Mouse (Mus musculus): ENCODE measurements around the gene Slc17a1. TPM values are rescaled to one million over a fixed set of nuclear protein-coding genes. Genes with fewer than 3 reads are reported as not detected.

Gene Slc17a1
- polyA plus RNA-seq, 1 experiment, result not detected

DNA sequence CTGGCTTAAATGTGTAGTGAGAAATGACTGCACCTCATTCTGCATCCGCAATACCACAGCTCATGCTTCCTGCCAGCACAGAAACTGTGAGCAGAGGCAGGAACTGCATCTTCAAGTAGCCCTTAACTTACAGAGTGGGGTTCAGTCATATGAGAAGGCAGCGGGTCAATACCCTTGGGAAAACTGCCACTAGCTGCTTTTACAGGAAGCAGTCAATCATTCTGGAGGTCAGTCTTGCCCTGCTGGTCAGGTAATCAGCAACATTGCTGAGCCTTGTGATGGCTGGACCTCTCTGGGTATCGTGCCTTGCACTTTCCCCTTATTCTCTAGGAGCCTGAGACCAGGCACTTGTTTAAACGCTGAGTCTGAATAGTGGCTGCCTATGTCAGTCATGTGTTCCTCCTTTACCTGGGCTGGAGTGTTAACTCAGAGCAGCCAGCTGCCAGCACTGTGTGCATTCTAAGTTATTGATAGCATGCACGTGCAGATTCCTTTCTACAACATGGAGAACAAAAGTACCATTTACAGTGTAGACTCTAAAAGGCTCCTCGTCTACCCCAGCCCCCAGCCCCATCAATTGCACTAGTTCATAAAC, 21.6 kb downstream of the Slc17a1 start:
- no peak for DNase-seq (ENCODE audit: low spot score)

DNA sequence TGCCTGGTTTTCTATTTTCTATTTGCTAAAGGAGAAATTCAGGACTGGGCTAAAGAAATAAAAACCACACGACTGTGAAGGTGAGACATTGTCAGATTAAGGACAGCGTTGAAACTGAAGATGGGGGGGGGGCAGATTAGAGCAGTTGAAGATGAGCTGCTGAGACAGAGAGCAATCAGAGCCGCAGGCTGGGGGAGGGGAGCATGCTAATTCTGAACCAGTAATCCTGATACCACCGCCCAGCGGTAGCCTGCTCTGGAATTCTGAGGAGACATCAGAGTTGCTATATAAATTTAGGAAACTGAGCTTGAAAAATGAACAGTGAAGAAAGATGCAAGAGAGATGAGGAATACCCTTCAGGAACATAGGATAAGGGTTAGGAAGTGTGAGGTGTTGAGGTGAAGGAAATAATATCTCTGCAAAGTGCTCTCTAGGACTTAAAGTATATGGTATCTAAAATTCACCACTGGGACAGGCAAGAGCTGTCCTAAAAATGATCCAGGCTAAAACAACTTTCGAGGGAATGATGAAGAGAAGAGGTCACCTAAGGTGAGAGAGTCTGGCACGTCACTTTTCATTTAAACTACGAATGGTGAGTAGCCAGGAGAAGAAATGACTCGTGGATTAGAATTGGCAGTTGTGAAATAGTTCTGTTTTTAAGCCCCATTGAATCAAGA, 25.2 kb downstream of the Slc17a1 start:
- DNase-seq (ENCODE audit: low spot score), result no peak

DNA sequence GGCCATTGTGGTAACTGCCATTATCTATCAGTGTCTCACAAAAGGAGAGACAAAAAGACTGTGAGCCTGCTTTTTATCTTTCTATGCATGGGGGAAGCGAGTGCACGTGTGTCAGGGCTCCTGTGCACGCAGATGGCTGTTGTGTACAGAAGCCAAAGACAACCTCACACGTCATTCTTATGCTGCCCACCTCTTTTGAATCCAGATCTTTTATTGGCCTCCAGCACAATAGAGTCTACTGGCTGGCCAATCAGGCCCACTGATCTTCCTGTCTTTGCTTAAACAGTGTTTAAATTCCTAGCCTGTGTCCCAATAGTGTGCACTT, 25.7 kb downstream of the Slc17a1 start:
- no peak for DNase-seq (ENCODE audit: low spot score)

DNA sequence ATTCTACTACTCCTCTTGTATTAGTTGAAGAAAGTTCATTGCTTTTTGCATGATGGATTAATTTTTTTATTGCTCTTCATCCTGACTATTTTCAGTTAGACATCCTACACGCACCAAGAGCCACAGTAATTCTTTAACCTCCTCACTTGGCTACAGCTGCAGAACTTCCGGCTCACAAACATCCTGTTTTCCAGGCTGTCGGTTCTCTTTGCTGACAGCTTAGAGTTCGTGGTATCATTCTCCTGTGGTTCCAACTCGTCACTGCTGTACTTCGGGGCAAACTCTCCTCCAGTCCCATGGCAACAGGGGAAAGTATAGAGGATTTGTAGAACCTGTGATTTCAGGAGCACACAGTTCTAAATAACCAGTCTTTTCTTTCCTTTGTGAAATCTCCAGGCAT, 30.7 kb downstream of the Slc17a1 start:
- no peak for DNase-seq (ENCODE audit: low spot score)

DNA sequence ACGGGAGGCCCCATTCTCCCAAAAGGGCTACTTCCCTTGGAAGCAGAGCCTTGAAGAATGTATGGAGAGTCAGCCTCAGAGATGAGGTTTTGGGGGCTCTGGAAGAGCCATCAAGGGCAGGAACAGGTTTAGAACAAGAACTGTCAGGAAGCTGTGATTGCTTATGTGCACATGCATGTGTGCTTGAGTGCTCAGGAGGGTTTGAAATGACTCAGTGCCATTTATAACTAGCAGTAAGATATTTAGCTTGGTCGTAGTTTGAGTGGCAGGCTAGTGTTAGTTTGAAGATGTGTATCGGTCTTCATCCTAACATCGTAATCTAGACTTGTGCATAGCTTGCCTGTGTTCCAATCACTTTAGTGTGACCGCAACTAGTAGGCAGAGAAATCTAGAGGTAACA, 39.4 kb downstream of the Slc17a1 start:
- DNase-seq (ENCODE audit: low spot score), result no peak

DNA sequence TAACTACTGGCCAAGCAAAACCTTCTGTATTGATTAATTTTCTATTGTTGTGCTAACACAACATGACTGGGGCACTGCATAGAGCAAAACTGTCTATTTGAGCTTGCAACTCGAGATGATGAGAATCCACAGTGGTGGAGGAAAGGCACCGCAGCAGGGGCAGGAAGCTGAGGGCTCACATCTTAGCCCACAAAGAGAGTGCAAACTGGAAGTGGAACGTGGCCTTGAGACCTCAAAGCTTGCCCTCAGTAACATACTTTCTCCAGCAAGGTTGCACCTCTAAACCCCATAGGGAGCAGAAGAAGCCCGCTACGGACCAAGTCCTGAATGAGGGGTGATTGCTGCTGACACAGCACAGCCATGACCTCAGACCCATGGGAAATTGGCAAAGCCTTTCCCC, 42.6 kb downstream of the Slc17a1 start:
- no peak for DNase-seq (ENCODE audit: low spot score)

DNA sequence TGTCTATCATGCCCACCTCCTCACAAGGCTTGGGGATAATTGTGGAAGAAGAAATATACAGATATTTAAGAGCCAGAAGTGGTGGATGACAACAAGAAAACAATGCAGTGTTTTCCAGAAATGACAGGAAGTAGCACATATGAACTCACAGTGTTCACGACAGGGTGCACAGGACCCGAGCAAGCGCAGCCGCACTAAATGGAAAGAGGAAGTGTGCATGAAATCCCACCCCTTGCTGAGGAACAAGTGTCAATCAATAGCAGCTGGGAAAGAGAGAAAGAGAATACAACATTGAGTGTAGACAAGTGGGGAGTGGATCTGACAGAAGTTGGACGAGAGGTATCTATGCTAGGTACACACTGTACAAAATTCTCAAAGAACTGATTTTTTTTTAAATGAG, 43.8 kb downstream of the Slc17a1 start:
- no peak for DNase-seq (ENCODE audit: low spot score)

DNA sequence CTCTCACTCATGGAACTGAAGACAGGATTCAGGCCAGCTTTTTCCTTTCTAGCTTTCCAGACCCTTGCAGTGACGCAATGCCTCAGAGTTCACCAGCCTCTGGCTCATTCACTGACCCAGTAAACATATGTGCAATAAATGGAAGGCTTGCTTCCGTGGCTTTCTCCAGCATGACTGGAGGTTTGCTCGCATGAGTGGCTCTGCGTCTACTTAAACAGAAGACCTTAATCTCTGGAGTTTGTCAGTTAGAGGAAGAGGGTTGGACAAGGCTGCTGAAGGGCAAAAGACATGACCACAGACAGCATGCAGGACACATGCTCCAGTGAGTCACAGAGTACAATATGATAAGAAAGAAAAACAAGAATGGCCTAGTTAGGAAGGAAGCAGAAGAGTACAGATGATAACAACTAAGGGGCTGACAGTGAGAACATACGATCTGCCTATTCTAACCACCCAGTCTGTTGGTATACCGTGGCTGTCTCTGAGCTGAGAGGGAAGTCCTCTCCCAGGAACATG, 46.3 kb downstream of the Slc17a1 start:
- no peak for DNase-seq (ENCODE audit: low spot score)

DNA sequence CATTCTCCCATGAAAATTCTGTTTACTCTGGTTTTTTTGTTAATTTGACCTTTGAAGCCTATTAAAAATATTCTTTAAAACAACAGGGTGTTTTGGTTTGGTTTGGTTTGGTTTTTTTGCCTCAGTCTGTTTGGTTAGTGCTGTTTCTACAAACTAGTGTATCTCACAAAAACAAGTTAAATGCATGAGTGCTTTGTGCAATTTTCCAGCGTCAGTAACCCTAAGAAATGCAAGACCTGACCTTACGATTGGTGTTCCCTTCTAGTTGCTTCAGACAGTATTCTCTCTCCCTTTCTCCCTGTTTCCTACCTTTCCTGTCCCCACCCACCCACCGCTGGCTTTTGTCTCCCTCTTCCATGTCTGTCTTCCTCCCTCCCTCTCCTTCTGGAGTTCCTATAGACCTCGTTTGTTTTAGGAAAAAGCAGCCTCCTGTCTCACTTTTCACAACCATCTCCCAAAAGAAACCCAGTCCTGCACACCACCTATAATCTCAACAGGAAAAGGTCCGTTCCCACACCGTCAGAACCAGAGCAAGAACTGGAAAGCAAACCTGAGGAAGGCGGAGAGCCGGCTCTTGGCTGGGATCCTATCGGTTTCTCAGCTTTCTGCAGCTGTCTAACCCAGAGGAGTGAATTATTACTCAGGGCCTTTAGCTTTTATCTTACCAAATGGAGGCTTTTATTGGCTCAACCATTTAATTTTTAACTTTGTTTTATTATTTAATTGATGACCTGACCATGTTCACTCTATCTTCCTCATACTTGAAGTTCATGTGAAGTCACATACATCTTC, 47.0 kb downstream of the Slc17a1 start, which contains the start of gene Slc17a4:
TSS of gene Slc17a4 (minus strand) at position 634 of the 792 bp plus-strand sequence.
- DNase-seq (ENCODE audit: low spot score), result no peak

DNA sequence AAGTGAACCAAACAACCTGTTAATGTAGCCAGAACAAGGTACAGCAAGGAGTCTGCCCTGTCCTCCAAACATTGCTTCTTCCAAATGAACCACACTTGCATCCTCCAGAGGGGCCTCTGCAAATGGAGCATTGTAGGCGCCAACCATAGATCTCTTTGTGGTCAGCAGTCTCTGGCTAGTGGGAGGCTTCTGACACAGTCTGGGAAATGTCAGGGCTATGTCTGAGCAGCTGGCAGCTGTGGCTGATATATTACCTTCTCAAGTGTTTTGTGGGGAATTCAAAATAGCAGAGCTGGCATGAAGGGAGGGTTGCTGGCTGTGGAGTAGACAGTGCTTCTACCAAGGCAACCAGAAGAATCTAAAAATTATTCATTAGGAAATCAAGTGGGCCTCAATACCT, 48.6 kb downstream of the Slc17a1 start:
- DNase-seq (ENCODE audit: low spot score), result no peak

DNA sequence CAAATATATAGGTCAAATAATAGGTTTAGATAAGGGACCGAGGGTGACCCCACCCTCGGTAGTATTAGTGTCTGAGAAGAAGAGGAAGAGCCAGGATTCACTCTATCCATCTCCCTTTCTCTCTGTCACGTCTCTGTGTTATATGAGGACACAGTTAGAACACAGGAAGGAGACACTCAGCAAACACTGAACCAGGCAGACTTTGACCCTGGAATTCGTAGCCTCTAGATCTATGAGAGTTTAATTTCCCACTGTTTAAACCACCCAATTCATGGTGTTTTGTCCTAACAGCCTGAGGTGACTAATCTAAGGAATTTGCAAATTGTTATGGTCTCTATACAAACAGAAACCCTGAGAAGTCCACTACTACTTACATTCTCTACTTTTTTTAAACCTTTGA, 50.1 kb downstream of the Slc17a1 start:
- no peak for DNase-seq (ENCODE audit: low spot score)

DNA sequence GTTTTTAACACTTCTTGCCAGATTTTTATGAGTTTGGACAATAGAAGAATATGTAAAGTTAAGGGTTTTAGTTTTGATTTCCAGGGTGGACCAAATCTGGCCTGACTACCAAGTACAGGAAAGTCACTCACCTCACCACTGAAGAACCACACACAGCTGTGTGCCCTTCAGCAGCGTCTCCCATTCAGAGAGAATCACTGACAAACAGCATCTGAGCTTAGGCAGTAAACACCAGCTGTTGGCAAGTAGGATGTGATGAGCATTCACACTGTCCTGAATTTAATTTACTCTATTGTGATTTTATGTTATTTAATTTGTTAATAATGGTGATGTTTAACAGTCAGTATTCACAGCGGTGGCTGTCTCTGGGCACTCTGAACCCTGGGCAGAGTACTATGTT, 58.2 kb downstream of the Slc17a1 start:
- DNase-seq (ENCODE audit: low spot score), result no peak

DNA sequence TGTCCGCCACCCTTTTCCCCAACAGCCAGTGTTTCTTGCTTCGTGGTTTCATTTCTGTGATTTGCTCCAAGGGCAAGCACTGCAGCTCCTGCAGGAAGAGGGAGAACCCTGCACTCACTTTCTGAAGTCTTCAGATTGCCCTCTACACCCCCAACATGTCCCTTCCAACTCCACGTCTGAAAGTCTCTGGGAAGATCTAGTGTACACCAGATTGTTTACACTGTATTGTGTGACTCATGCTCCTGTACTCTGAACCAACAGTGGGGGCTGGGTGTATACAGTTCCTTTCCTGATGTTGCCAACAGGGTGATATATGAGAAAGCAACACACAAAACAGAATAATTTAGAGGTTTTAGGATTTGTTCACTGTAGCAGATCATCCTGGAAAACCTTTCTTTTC, 61.1 kb downstream of the Slc17a1 start:
- no peak for DNase-seq (ENCODE audit: low spot score)

DNA sequence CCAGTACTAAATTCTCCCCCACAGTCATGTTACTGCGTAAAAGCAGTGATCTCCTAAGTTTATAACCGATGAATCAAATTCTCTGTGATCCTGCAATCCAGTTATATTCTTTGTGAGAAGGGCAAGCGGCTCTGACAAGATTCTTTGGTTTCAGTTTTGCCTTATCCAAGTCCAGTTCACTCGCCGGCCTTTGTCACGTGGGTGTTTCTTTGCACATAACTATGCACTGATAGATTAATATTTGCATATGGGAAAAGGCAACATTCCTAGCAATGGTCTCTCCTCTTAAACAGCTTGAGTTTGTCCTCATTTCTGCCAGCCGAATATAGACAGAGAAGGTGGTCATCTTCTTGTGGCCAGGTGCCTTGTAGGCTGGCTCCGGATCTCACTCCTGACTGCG, 62.9 kb downstream of the Slc17a1 start:
- no peak for DNase-seq (ENCODE audit: low spot score)

DNA sequence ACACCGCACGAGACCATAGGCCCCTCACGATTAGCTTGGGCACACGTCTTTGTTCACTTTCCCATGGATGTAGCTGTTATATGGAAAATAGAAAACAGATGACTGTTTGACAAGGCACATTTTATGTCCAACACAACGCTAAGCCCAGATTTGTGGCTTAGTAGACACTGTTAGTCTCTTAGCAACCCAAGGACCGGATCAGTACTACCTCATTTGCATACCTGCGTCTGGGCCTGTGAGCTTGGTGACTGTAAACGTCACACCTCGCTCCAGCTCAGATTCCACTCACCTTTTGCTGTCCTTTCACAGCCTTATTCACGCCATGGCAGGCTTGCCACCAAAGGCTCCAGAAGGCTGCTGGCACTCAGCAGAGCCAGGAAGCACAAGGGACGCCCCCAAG, 63.4 kb downstream of the Slc17a1 start:
- DNase-seq (ENCODE audit: low spot score), result no peak

DNA sequence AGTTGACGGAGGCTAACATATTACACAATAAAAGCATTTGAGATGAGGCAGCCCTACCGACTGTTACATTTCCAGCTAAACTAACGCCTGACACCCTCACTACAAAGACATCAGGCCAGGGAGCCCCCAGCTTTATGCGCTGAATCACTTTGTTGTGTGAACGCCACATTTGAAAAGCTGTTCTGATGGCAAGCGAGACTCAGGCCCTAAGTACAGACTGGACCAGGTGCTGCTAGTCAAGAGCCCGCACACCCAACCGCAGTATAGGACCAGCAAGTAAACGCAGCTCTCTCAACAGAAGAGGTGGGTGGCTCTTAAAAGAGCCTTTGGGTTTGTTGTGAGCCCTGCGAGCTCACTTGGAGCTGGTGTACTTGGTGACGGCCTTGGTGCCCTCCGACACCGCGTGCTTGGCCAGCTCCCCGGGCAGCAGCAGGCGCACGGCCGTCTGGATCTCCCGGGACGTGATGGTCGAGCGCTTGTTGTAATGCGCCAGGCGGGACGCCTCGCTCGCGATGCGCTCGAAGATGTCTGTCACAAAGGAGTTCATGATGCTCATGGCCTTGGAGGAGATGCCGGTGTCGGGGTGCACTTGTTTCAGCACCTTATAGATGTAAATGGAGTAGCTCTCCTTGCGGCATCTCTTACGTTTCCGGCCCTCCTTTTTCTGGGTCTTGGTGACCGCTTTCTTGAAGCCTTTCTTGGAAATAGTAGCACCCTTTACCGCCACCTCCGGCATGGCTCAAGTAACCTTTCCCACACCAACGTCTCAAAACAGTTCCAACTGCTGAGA, 66.1 kb downstream of the Slc17a1 start, which contains the start of gene Hist1h2ba:
TSS of gene Hist1h2ba (minus strand) at position 736 of the 790 bp plus-strand sequence.
- no peak for DNase-seq (ENCODE audit: low spot score)

DNA sequence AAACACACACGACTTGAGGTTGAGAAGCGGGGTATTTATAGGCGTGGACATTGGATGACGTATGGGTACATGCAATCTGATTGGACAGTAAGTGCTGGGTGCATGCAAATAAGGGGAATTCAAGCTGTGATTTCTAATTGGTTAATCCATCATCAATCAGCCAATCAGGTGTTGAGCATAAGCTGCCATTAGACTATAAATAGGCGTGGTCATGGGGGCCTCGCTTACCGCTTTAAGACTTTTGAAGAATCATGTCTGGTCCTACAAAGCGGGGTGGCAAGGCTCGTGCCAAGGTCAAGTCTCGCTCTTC, 66.6 kb downstream of the Slc17a1 start, which contains the start of gene Hist1h2aa:
TSS of gene Hist1h2aa (plus strand) at position 252 of the 310 bp plus-strand sequence.
- no peak for DNase-seq (ENCODE audit: low spot score)

DNA sequence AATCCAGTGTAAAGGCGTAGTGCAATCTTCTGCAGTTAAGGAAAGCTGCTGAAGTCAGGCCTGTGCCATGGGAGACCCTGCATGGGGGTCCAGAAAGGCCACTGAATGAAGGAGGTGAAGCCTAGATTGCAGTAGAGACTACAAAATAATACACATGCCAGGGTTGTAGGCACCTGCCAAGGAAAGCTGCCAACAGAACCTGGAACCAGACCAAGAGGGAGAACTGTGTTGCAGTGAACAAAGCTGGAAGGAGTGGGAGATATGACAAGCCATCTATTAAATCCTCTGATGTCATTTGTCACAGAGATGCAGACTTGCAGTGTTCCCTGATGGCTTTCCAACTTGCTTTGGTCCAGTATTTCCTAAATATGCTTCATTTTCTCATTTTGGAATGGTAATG, 71.1 kb downstream of the Slc17a1 start:
- no peak for DNase-seq (ENCODE audit: low spot score)

DNA sequence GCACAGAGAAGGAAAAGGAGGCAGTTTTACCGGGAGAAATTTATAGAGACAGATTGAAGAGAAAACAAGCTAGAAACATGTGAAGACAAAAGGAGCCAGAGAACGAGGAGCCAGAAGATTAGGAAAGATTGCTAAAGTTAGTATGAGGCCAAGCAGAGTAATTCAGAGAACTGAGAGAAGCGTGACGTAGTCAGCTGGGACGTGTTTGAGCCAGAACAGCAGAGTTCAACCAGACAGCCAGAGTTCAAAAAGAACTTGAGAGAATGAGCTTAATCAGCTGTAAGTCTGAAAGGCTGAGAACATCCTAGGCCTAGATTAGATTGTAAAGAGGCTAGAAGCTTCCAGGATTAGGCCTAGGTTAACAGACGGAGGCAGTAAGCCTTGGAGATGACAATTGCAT, 72.7 kb downstream of the Slc17a1 start:
- DNase-seq (ENCODE audit: low spot score), result no peak

DNA sequence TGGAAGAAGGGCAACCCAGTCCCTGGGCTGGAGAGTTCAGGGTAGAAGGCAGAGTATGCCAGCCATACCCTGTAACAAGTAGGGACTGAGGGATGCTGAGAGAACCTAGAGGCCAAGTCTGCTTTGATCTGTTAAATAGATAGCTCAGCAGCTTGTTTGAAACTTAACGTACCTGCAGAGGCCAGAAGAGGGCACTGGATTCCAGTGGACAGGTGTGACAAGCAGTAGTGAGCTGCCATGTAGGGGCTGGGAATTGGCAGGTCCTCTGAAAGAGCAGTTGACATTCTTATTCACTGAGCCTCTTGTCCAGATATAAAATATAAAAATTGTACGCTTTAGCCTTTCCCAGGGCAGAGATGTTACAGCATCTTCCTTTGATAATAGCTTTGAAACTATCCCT, 75.3 kb downstream of the Slc17a1 start:
- DNase-seq (ENCODE audit: low spot score), result no peak

All from urinary bladder, adult 2 months (tissue).